Mouse (Mus musculus): ENCODE results near the gene Sh3bgrl2.

DNA sequence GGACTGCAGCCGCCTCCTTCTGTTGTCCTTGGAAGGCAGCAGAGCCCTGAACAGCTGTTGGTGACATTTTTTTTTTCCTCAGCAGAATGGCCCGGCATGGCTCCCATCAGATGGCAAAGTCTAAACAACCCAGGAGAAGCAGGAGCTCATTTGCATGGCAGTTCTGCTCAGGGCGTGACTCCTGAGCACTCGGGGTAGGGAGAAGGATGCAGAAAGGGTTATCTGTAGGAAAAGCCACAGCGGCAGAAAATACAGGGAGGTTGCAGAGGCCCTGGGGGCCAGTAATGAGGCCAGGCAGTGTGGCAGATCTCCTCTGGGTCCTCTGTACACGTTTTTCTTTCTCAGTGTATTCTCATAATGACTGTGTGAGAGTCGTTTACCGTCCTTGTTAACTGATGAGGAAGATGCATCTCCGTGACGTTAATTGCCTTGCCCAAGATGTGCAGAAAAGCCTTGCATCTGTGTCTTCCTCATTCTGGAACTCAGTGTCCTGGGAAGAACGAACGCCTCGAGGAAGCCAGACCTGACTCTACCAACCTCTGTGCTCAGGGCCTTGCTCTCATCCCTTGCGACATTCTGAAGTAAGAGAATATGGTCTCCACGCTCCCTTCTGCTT, 10.1 kb upstream of the Sh3bgrl2 start:
- TF ChIP-seq CTCF (IDR thresholded peaks at IDR 0.05; ENCODE audit: insufficient read depth, low read length) (no peak), POLR2A (IDR thresholded peaks at IDR 0.05; ENCODE audit: borderline replicate concordance, extremely low read depth, low read depth, low read length) (no peak)

Measured in lung, adult 2 months (tissue).